Mouse (Mus musculus) cortical plate, adult 2 months (tissue): Measurements from ENCODE around the gene Clk3.

Experiments used
- CTCF ChIP-seq: fragments of 200-500 bp; IDR thresholded peaks from 2 replicates; pipeline ENCODE4 v1.5.1; 2011; ENCODE audit warnings: mild to moderate bottlenecking, control low read depth, low read length; ENCODE audit not compliant: insufficient read depth; ENCODE audit errors: extremely low read depth
- POLR2A ChIP-seq: fragments of 200-500 bp; IDR thresholded peaks from 2 replicates; pipeline ENCODE4 v1.6.1; 2011; ENCODE audit warnings: mild to moderate bottlenecking, low read length, control low read depth; ENCODE audit not compliant: insufficient read depth; ENCODE audit errors: extremely low read depth

- TF ChIP-seq CTCF (no peak), POLR2A (no peak; the same call in 1 of the 2 replicates)
These were observed at the start of gene Clk3 for GRCm38 (mm10) chr9:57765364-57766351.
